Mouse (Mus musculus) neural tube, embryonic 13.5 days (tissue): ENCODE data around the gene Frem3. TPM values are rescaled to one million over a fixed set of nuclear protein-coding genes. Genes with fewer than 3 reads are reported as not detected.
"Not testable (repeated sequence)": the region's sequence is repeated elsewhere in the genome, so short reads cannot be mapped to it uniquely, and the experiment has no call there.

Experiments
- ATAC-seq: fragments of 200-750 bp; cut with Nextera tagmentation; 2 replicates; pipeline ENCODE4 v1.8.0; 2017; ENCODE audit warnings: low read depth, mild to moderate bottlenecking, moderate TSS enrichment, moderate library complexity
- H3K27ac ChIP-seq: fragments of 300-500 bp; sonication (generic); replicated peaks from 2 replicates; pipeline ENCODE4 v1.5.1; 2015; ENCODE audit warnings: moderate library complexity, mild to moderate bottlenecking, inconsistent platforms
- H3K27me3 ChIP-seq: fragments of 300-500 bp; sonication (generic); 2 replicates; pipeline ENCODE4 v1.6.1; 2015; ENCODE audit warnings: mild to moderate bottlenecking, inconsistent platforms
- H3K36me3 ChIP-seq: fragments of 300-500 bp; sonication (generic); 2 replicates; pipeline ENCODE4 v1.6.1; 2015; ENCODE audit warnings: mild to moderate bottlenecking, inconsistent platforms
- H3K4me1 ChIP-seq: fragments of 300-500 bp; sonication (generic); replicated peaks from 2 replicates; pipeline ENCODE4 v1.6.1; 2015; ENCODE audit warnings: inconsistent platforms
- H3K4me2 ChIP-seq: fragments of 300-500 bp; sonication (generic); 2 replicates; pipeline ENCODE4 v1.6.1; 2015; ENCODE audit warnings: inconsistent platforms, mild to moderate bottlenecking, moderate library complexity
- H3K4me3 ChIP-seq: fragments of 300-500 bp; sonication (generic); 2 replicates; pipeline ENCODE4 v1.5.1; 2015; ENCODE audit warnings: mild to moderate bottlenecking, inconsistent platforms
- H3K9ac ChIP-seq: fragments of 300-500 bp; sonication (generic); 2 replicates; pipeline ENCODE4 v1.6.1; 2015; ENCODE audit warnings: moderate library complexity, mild to moderate bottlenecking, inconsistent platforms
- H3K9me3 ChIP-seq: fragments of 300-500 bp; sonication (generic); 2 replicates; pipeline ENCODE4 v1.6.1; 2016; ENCODE audit warnings: inconsistent platforms
- WGBS: fragments of 180-500 bp; shearing (Covaris S2); methylation state at CpG from one replicate; pipeline ENCODE4 v1.1.7; 2015; 5-methylcytosine and 5-hydroxymethylcytosine counted together
- polyA plus RNA-seq: library from polyadenylated mRNA; unstranded; fragments of >200 nt; fragmentation: Nextera tagmentation; extraction: Ambion mirVana; gene quantifications from 2 replicates; pipeline ENCODE4 v1.2.1, GENCODE M21; 2015

The Frem3 gene
- polyA plus RNA-seq, 1 experiment from 2014 or later: 0.13 TPM

GRCm38 (mm10) chr8:80738046-80738387 lies 127.1 kb downstream of the Frem3 start:
- WGBS: 2% methylated on average over 5 of the region's 5 CpGs
- peak overlapping the region; percentile 89 for H3K4me2 ChIP-seq
- ATAC-seq: no peak

GRCm38 (mm10) chr8:80738388-80739154 lies 127.7 kb downstream of the Frem3 start:
- 1% methylated on average over 83 of the region's 84 CpGs for WGBS
- Histone ChIP-seq H3K27me3 (no peaks in the 10 kb centered on the region), H3K4me2 (peak overlapping the region; percentile 89), H3K36me3 (peaks cover 17% of the 10 kb centered on the region), H3K27ac (peak overlapping the region; percentile 99), H3K4me1 (peaks cover 8% of the 10 kb centered on the region), H3K9ac (peak overlapping the region; percentile 85), H3K9me3 (no peaks in the 10 kb centered on the region), H3K4me3 (peak overlapping the region; percentile 93)
- peak; percentile 82 for ATAC-seq

More at GRCm38 (mm10) chr8:80738046-80738387, 127.1 kb downstream of the Frem3 start:
- H3K36me3 ChIP-seq: peaks cover 21% of the 10 kb centered on the region
- peaks cover 8% of the 10 kb centered on the region for H3K4me1 ChIP-seq
- H3K9ac ChIP-seq: peak overlapping the region; percentile 85
- peak overlapping the region; percentile 93 for H3K4me3 ChIP-seq
- peak overlapping the region; percentile 99 for H3K27ac ChIP-seq
- no peaks in the 10 kb centered on the region for H3K27me3 ChIP-seq
- no peaks in the 10 kb centered on the region for H3K9me3 ChIP-seq

- Histone ChIP-seq H3K4me2 (peak within 1 kb of the TSS; percentile 89), H3K9ac (peak within 1 kb of the TSS; percentile 85), H3K36me3 (peaks cover 11% of the 10 kb centered on the region; the same call in 1 of the 2 replicates), H3K27ac (peak within 1 kb of the TSS; percentile 99), H3K4me3 (peak within 1 kb of the TSS; percentile 93)
- H3K27me3 ChIP-seq, H3K4me1 ChIP-seq, H3K9me3 ChIP-seq: not testable (repeated sequence)
- 2% methylated on average over 77 of the region's 91 CpGs for WGBS
- peak; percentile 97 for ATAC-seq
These were observed 128.5 kb downstream of the Frem3 start, which contains the start of gene Smarca5 for GRCm38 (mm10) chr8:80739155-80739924. Smarca5 (minus strand) TSS chr8:80739497.

GRCm38 (mm10) chr8:80739932-80740331 lies 129.1 kb downstream of the Frem3 start:
- Histone ChIP-seq H3K4me1 (peaks cover 8% of the 10 kb centered on the region), H3K36me3 (peaks cover 8% of the 10 kb centered on the region; the same call in 1 of the 2 replicates), H3K4me2 (peak overlapping the region; percentile 62), H3K4me3 (peak overlapping the region; percentile 93), H3K27me3 (no peaks in the 10 kb centered on the region), H3K27ac (peak overlapping the region; percentile 95), H3K9ac (peak overlapping the region; percentile 71), H3K9me3 (no peaks in the 10 kb centered on the region)
- ATAC-seq: peak; percentile 63
- WGBS: 17% methylated on average over 14 of the region's 14 CpGs

Other genes with a start within 250 kb of the Frem3 start
- gene Gypa, start 117.3 kb upstream of the Frem3 start, polyA plus RNA-seq: 3.0 and 3.4 TPM in 2 replicates
- 71.1 and 78.1 TPM in 2 replicates for gene Smarca5, start 128.4 kb downstream of the Frem3 start, polyA plus RNA-seq